Mouse (Mus musculus) lung, embryonic 14.5 days (tissue): ENCODE results near the gene Gpatch8. TPM values are rescaled to one million over a fixed set of nuclear protein-coding genes. Genes with fewer than 3 reads are reported as not detected.
A peak's percentile ranks its signal among the peaks of the same experiment; 100 is the strongest.

Experiments used
- ATAC-seq: fragments of 200-750 bp; cut with Nextera tagmentation; 2 replicates; pipeline ENCODE4 v1.8.0; 2017; ENCODE audit warnings: mild to moderate bottlenecking, moderate TSS enrichment, moderate library complexity; ENCODE audit not compliant: insufficient read depth
- DNase-seq: peaks from one replicate; pipeline ENCODE4 v3.0.0-alpha.2; 2015
- H3K27ac ChIP-seq: fragments of 300-500 bp; sonication (generic); 2 replicates; pipeline ENCODE4 v1.5.1; 2014; ENCODE audit warnings: low read depth, mild to moderate bottlenecking, moderate library complexity
- H3K27me3 ChIP-seq: fragments of 300-500 bp; sonication (generic); 2 replicates; pipeline ENCODE4 v1.6.1; 2014; ENCODE audit warnings: low read length, control low read depth; ENCODE audit not compliant: insufficient read depth
- H3K36me3 ChIP-seq: fragments of 300-500 bp; sonication (generic); 2 replicates; pipeline ENCODE4 v1.6.1; 2014; ENCODE audit warnings: control low read depth; ENCODE audit not compliant: insufficient read depth
- H3K4me1 ChIP-seq: fragments of 300-500 bp; sonication (generic); 2 replicates; pipeline ENCODE4 v1.6.1; 2014; ENCODE audit warnings: antibody characterized with exemption, control low read depth; ENCODE audit not compliant: insufficient read depth
- H3K4me2 ChIP-seq: fragments of 300-500 bp; sonication (generic); 2 replicates; pipeline ENCODE4 v1.6.1; 2014; ENCODE audit warnings: mild to moderate bottlenecking
- H3K4me3 ChIP-seq: fragments of 300-500 bp; sonication (generic); 2 replicates; pipeline ENCODE4 v1.5.1; 2014; ENCODE audit warnings: low read depth, low read length
- H3K9ac ChIP-seq: fragments of 300-500 bp; sonication (generic); 2 replicates; pipeline ENCODE4 v1.6.1; 2014
- H3K9me3 ChIP-seq: fragments of 300-500 bp; sonication (generic); 2 replicates; pipeline ENCODE4 v1.6.1; 2016; ENCODE audit warnings: low read depth, low read length, control low read depth
- CTCF ChIP-seq: IDR thresholded peaks from 2 replicates; pipeline ENCODE4 v1.5.1; 2016; ENCODE audit warnings: antibody characterized with exemption, low read depth
- WGBS: fragments of 180-500 bp; shearing (Covaris S2); extraction: QIAGEN DNeasy Blood & Tissue Kit; methylation state at CpG from one replicate; pipeline ENCODE4 v1.1.7; 2014; 5-methylcytosine and 5-hydroxymethylcytosine counted together
- polyA plus RNA-seq: library from polyadenylated mRNA; unstranded; fragments of >200 nt; fragmentation: Nextera tagmentation; extraction: Ambion mirVana; gene quantifications from 2 replicates; pipeline ENCODE4 v1.2.1, GENCODE M21; 2014

The Gpatch8 gene
- polyA plus RNA-seq, 1 experiment from 2014 or later: 49.4 TPM

- Histone ChIP-seq H3K36me3 (peaks cover 39% of the 10 kb centered on the region), H3K4me3 (peak overlapping the region; percentile 6; the same call in 1 of the 2 replicates), H3K4me2 (peak overlapping the region; percentile 69; the same call in 1 of the 2 replicates), H3K9ac (no peak overlapping the region), H3K27ac (no peak overlapping the region), H3K9me3 (no peaks in the 10 kb centered on the region), H3K4me1 (peaks cover 26% of the 10 kb centered on the region), H3K27me3 (peaks cover 5% of the 10 kb centered on the region; the same call in 1 of the 2 replicates)
- TF ChIP-seq CTCF: no peak
- DNase-seq (no peak), ATAC-seq (no peak)
- WGBS: 15% methylated on average over 6 of the region's 6 CpGs
Observed at GRCm38 (mm10) chr11:102444781-102445180, 111.4 kb downstream of the Gpatch8 start.

GRCm38 (mm10) chr11:102444321-102444720 is 111.9 kb downstream of the Gpatch8 start:
- Histone ChIP-seq H3K27me3 (peaks cover 5% of the 10 kb centered on the region; the same call in 1 of the 2 replicates), H3K4me1 (peaks cover 23% of the 10 kb centered on the region), H3K27ac (no peak overlapping the region), H3K9ac (no peak overlapping the region), H3K36me3 (peaks cover 43% of the 10 kb centered on the region), H3K4me3 (no peak overlapping the region), H3K4me2 (no peak overlapping the region), H3K9me3 (no peaks in the 10 kb centered on the region)
- DNase-seq (no peak), ATAC-seq (no peak)
- TF ChIP-seq CTCF: no peak
- WGBS: 76% methylated on average over 3 of the region's 3 CpGs

- DNase-seq: no peak
- Histone ChIP-seq H3K27ac (no peak overlapping the region), H3K9me3 (no peaks in the 10 kb centered on the region), H3K4me2 (no peak overlapping the region), H3K4me1 (peaks cover 22% of the 10 kb centered on the region), H3K36me3 (peaks cover 49% of the 10 kb centered on the region), H3K9ac (no peak overlapping the region), H3K4me3 (no peak overlapping the region), H3K27me3 (peaks cover 5% of the 10 kb centered on the region; the same call in 1 of the 2 replicates)
- no peak for TF ChIP-seq CTCF
- no peak for ATAC-seq
- 60% methylated on average over 12 of the region's 12 CpGs for WGBS
Observed at GRCm38 (mm10) chr11:102443740-102444139, 112.5 kb downstream of the Gpatch8 start.

- no peaks in the 10 kb centered on the region for H3K27me3 ChIP-seq
- WGBS: 90% methylated on average over 6 of the region's 6 CpGs
- H3K9me3 ChIP-seq: no peaks in the 10 kb centered on the region
- ATAC-seq (no peak), DNase-seq (no peak)
- H3K9ac ChIP-seq: no peak overlapping the region
- H3K4me2 ChIP-seq: no peak overlapping the region
- H3K4me3 ChIP-seq: no peak overlapping the region
- H3K4me1 ChIP-seq: peaks cover 15% of the 10 kb centered on the region
- H3K27ac ChIP-seq: no peak overlapping the region
- peaks cover 64% of the 10 kb centered on the region for H3K36me3 ChIP-seq
- no peak for TF ChIP-seq CTCF
Observed at GRCm38 (mm10) chr11:102442089-102442488, 114.1 kb downstream of the Gpatch8 start.

DNA sequence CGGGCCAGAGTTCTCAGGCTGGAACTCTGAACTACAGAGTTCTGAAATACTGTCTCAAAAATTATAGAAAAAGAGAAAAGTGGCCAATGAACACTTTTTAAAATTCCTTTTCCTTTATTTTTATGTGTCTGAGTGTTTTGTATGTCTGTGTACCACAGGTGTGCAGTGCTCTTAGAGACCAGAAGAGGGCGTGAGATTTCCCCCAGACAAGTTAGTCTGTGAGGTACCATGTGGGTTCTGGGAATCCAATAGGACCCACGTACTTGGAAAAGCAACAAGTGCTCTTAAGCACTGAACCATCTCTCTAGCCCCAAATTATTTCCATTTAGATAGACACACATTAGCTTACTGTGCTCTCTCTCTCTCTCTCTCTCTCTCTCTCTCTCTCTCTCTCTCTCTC is 114.8 kb downstream of the Gpatch8 start:
- TF ChIP-seq CTCF: peak; percentile 38; the same call in 1 of the 2 replicates
- Histone ChIP-seq H3K9ac (no peak overlapping the region), H3K4me3 (no peak overlapping the region), H3K27me3 (no peaks in the 10 kb centered on the region), H3K4me2 (no peak overlapping the region), H3K4me1 (peaks cover 15% of the 10 kb centered on the region), H3K36me3 (peaks cover 68% of the 10 kb centered on the region), H3K9me3 (no peaks in the 10 kb centered on the region), H3K27ac (no peak overlapping the region)
- no peak for ATAC-seq
- DNase-seq: no peak
- 83% methylated on average over 3 of the region's 3 CpGs for WGBS

DNA sequence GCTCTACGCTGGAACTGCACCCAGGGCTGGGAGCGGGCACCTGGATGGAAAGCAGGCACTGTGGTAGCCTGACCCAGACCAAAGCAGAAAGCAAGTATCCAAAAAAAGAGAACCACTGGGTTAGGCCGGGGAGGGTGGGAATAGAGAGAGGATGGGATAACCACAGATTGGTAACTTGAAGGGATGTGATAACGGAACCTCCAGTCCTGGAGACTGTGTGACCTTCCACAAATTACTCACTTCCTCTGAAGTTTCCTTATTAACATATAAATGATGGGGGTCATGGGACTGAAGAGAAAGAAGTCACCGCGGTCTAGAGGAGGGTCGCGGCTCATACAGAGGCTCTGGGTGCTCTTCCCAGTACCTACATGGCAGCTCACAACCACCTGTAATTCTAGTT is 115.9 kb downstream of the Gpatch8 start:
- no peak overlapping the region for H3K9ac ChIP-seq
- H3K27me3 ChIP-seq: no peaks in the 10 kb centered on the region
- no peak overlapping the region for H3K4me2 ChIP-seq
- DNase-seq: no peak
- H3K36me3 ChIP-seq: peaks cover 80% of the 10 kb centered on the region
- H3K9me3 ChIP-seq: no peaks in the 10 kb centered on the region
- no peak overlapping the region for H3K27ac ChIP-seq
- no peak for TF ChIP-seq CTCF
- H3K4me1 ChIP-seq: peaks cover 14% of the 10 kb centered on the region
- 91% methylated on average over 8 of the region's 8 CpGs for WGBS
- H3K4me3 ChIP-seq: no peak overlapping the region
- no peak for ATAC-seq

DNA sequence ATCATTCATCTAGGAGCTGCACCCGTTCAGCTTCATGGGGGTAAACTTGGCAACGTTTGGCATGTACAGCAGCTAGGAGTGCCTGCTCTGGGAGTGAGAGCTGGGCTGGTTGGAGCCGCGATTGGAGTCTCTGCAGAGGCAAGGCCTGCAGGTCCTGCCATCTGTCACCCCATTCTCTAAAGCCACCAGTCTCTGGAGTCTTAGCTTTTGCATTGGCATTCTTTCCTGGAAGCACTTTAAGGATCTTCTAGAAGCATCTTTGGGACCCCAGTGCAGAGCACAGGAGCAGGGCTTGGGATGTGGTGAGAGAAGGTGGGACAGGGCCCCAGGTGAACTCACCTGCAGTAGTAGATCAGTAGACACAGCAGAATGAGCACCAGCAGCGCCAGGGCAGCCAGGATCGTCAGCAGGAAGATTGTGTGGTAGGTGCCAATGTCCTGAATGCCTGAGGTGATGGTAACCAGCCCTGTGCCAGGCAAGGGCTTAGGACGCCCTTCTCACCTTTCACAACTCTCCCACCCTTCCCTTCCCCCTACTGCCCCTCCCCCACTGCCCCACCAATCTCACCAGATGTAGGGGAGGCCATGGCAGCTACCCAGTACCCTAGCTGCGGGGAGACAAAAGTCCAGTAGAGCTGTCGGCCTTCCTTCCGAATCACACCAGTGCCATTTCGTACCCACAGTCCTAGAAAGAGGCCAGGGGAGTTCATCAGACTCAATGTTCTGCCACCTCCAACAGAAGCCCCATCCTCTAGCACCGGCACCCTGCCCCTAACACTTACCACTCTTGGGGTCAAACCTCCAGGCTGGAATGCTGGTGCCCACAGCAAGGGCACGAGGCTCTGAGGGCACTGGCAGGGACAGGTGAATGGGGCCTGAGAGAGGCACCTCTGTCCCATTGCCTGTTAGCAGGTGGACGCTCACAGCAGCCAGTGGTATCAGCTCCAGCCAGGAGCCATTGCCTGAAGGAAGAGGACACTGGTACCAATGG is 116.8 kb downstream of the Gpatch8 start:
- H3K36me3 ChIP-seq: peaks cover 88% of the 10 kb centered on the region
- no peaks in the 10 kb centered on the region for H3K9me3 ChIP-seq
- H3K27me3 ChIP-seq: no peaks in the 10 kb centered on the region
- TF ChIP-seq CTCF: no peak
- H3K4me3 ChIP-seq: no peak overlapping the region
- ATAC-seq (no peak), DNase-seq (no peak)
- H3K4me2 ChIP-seq: no peak overlapping the region; the same call in 1 of the 2 replicates
- H3K27ac ChIP-seq: no peak overlapping the region
- WGBS: 77% methylated on average over 14 of the region's 14 CpGs
- H3K4me1 ChIP-seq: peaks cover 6% of the 10 kb centered on the region
- H3K9ac ChIP-seq: no peak overlapping the region
